Mouse (Mus musculus) urinary bladder, adult 18-20 months (tissue): Measurements from ENCODE around the gene Enpp4.

Source experiments
- DNase-seq, 2 experiments: peaks; one replicate each; pipeline ENCODE4 v3.0.0; 2022; ENCODE audit warnings: low spot score in 2 of 2, mixed read lengths in 2 of 2

Enpp4 gene

DNA sequence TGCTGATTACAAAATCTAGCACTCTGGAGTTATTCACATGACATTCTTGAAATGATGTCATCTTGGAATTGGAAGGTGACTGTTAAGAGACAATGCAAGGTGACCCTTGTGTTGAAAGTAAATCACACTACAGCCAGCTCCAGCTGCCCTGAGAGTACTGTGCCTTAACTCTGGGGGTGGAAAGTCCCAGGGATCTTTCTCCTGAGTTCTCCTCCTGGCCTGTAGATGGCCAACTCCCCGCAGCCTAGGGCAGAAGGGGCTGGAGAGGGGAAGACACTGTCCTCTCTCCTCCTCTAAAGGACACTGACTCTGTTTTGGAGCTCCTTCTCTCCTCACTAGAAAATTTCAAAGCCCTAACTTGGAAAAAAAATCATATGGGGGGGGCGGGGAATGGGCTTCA lies 14.1 kb downstream of the Enpp4 start:
- no peak for DNase-seq

- DNase-seq: no peak
Measured at GRCm38 (mm10) chr17:44090916-44091315, 14.7 kb downstream of the Enpp4 start.

DNA sequence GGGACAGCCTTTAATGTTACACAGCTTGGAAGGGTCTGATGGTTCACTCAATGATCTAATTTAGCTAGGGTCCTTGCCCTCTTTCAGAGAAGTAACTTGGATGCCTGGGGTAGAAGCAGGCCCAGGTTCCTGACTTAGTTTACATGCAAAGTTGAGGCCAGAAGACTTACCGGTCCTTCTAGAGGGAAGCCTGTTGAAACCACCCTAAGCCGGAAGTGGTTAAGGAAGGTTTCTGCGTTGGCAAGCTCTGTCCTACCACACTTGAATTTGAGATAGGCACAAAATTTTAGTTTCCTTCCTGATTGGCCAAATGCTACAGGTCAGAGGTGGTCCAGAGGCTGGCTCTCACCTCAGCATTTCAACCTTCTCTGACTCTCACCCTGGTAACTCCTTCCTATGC lies 17.4 kb downstream of the Enpp4 start:
- DNase-seq: no peak

GRCm38 (mm10) chr17:44083156-44083555 lies 22.5 kb downstream of the Enpp4 start:
- no peak for DNase-seq

DNA sequence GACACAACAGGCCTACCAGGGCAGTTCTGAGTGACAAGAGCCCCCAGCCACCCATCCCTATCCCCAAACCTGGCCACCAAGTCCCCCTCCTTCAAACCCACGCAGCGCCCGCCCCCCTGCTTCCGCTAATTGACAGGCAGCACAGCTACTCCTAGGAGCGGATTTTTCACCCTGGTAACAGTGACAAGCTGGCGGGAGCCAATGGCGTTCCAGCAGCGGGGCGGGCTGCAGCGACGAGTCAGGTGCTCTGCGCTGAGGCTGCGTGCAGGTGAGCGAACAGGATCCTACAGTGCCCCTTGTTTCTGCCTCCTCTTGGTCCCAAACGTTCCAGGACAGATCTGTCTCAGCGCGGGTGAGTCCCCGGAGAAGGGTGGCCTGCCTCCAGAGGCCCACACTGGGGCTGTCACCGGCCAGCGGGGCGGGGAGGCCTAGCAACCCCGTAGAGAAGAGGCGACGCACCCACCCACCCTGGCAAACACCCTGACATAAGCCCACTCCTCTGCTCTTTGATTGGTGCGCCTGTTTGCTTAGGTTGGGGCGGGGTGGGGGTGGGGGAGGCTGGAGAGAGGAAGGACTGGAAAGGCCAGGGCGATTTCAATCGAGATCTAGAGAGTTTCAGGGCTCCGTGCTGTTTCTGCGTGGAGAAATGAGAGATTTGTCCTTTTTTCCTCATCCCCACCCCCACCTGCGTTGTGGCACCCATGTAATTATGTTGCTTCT lies 26.8 kb downstream of the Enpp4 start, which contains the start of gene Enpp5:
Enpp5 (plus strand) TSS at position 183 of the 720 bp plus-strand sequence.
- DNase-seq: peak; percentile 80 to 81

DNA sequence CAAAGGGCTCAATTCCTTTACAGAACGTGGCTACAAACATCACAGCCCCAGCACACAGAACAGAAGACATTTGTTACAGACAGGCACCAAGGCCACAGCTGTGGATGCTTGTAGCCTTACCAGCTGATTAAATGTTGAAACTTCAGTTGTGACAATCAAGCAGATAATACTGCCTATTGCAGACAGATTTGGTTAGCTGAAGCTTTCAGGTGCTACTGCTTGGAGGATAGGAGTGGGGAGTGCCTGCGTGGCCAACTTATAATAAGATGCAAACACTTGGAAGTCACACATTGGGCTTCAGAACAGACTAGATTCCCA lies 27.8 kb downstream of the Enpp4 start:
- no peak for DNase-seq

DNA sequence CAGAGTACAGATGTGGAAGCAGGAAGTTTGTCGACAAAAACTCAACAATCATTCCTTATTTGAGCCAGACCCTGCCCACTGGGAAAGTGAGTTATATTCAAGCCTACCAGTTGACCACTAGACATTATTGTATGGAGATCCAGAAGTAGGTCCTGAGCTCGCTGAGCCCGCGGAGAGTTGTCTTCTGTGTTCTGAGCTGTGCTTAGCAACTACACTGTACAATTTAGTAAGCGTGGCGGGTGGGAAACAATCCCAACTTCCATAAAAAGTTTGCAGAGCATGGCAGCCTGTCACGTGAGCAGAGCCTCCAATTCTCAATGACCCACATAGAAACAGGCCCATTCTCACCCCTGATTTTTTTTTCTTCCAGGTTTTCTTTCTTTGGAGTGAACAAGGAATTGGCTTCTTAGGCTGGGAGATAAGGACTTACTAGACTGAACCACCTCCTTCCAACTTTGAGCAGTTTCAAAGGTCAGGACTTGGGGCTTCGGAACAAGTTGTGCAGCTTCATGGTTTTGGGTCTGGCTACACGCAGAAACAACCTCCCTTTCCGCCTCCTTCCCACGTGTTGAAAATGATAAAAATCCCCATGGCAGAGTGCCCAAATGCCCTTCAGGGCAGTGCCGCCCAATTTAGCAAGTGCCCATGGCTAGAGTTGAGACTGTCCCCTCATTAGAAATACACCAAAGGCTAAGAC lies 28.3 kb downstream of the Enpp4 start:
- DNase-seq: peak; percentile 2 to 17

GRCm38 (mm10) chr17:44076051-44076680 lies 29.4 kb downstream of the Enpp4 start:
- peak in 1 of 2 experiments; percentile 2 for DNase-seq

DNA sequence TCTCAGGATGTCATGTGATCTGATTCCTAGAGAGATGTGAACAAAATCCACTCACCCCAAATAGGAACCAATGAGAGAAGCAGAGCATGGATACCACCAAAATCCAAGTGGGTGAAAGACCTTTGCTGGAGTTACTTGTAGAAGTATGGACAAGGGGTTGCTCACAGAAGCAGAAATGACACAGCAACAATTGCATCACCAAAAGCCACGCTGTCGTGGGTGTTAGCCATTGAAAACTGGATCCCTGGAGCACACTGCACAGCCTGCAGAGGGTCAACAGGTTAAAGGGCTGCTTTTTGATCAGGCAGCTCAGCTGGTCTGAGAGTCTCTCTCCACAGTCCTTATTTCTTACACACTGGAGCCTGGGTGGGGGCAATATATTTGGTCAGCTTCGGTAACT lies 30.0 kb downstream of the Enpp4 start:
- DNase-seq: no peak

DNA sequence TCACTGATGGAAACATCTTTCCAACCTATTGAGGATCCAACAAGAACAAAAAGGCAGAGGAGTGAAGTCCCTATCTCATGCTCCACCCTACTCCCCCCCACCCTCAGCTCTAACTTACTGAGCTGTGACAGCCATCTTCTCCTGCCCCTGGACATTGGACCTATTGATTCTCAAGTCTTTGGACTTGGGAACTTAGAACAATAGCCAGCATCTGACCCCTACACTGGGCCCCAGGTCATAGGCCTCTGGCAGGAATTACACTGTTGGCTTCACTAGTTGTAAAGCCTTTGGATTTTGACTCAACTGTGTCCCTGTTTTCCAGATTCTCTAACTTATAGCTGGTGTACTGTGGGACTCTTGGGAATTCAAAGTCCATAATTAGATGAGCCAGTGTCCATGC lies 33.9 kb downstream of the Enpp4 start:
- no peak for DNase-seq

DNA sequence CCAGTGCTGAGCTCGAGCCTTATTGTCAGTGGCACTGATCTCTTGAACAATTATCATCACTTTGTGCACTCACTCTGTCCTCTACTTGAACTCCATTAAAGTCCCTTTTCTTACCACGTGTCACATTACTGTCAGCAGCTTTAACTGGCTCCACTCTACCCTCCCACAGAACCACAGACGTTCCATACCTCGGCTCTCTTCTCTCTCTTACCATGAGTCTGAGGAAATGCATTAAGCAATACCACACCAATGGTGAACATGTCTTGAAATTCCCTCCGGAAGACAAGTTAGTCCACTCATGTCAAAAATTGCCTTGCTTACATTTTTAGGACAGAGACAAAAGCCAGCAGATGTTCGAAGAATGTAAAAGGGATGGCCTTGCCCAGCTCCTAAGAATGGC lies 36.7 kb downstream of the Enpp4 start:
- no peak for DNase-seq

DNA sequence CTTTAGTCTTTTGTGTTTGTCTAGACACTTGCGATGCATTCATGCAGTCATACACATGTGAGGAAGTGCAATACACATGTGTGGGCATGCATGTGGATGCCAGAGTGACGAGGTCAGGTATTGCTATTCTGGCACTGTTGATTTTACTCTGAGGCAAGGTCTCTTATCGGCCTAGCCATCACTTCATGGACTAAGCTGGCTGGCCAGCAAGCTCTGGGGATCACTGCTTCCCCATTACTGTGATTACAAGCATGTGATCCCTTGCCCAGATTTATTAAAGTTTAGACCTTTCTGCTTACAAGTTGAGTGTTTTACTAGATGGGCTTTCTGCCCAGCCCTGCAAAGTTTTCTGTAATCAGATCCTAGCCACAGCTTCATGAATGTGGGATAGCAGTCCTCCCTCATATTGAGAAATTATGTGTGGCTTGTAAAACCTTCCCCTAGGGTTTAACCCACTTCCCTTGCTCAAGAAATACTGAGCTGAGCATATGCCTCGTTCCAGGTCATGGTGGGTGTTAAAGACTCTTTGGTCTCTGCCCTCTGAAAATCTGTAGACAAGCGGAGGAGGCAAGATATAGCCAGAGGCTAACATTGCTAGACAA lies 44.2 kb downstream of the Enpp4 start:
- DNase-seq: peak in 1 of 2 experiments; percentile 46

GRCm38 (mm10) chr17:44060781-44061180 lies 44.8 kb downstream of the Enpp4 start:
- no peak for DNase-seq

- no peak for DNase-seq
Measured at GRCm38 (mm10) chr17:44058145-44058544, 47.5 kb downstream of the Enpp4 start.

- no peak for DNase-seq
Measured at GRCm38 (mm10) chr17:44057123-44057522, 48.5 kb downstream of the Enpp4 start.

DNA sequence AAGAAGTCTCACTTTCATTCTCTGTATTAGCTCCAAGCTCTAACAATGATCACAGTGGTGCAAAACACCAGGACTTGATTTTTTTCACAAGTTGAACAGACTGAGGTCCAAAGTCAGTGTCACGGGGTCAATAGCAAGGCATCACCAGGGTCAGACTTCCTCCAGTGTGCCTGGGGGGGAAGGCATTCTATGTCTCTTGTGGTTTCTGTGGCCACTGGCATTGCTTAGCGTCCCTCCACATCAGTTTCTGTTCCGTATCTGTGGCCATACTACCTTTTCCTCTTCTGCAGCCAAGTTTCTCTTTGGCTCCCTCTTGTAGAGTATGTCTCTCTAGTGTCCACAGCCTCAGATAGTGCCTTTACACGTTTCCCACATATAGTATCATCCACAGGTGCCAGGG lies 52.2 kb downstream of the Enpp4 start:
- no peak for DNase-seq
